Mouse (Mus musculus) thymus, adult 2 months (tissue): ENCODE results near the gene G3bp2. TPM values are rescaled to one million over a fixed set of nuclear protein-coding genes. Genes with fewer than 3 reads are reported as not detected.
A peak's percentile ranks its signal among the peaks of the same experiment; 100 is the strongest.
"Not testable (repeated sequence)": the region's sequence is repeated elsewhere in the genome, so short reads cannot be mapped to it uniquely, and the experiment has no call there.

ENCODE experiments used
- DNase-seq: peaks from one replicate; pipeline ENCODE4 v3.0.0; 2021
- H3K27ac ChIP-seq: fragments of 200-500 bp; 2 replicates; pipeline ENCODE4 v1.5.1; 2012; ENCODE audit warnings: low read length, control low read depth; ENCODE audit not compliant: control insufficient read depth, insufficient read depth
- H3K27me3 ChIP-seq: fragments of 200-500 bp; 2 replicates; pipeline ENCODE4 v1.6.1; 2012; ENCODE audit warnings: mild to moderate bottlenecking, low read length, moderate library complexity, mixed read lengths; ENCODE audit not compliant: control insufficient read depth, insufficient read depth
- H3K36me3 ChIP-seq: fragments of 200-500 bp; 2 replicates; pipeline ENCODE4 v1.6.1; 2012; ENCODE audit warnings: mild to moderate bottlenecking, low read length, moderate library complexity; ENCODE audit not compliant: control insufficient read depth, insufficient read depth
- H3K4me1 ChIP-seq: fragments of 200-500 bp; replicated peaks from 2 replicates; pipeline ENCODE4 v1.6.1; 2012; ENCODE audit warnings: low read length; ENCODE audit not compliant: control insufficient read depth, insufficient read depth
- H3K4me3 ChIP-seq: fragments of 200-500 bp; 2 replicates; pipeline ENCODE4 v1.5.1; 2012; ENCODE audit warnings: mild to moderate bottlenecking, low read length, control low read depth, moderate library complexity; ENCODE audit not compliant: control insufficient read depth, insufficient read depth
- CTCF ChIP-seq: fragments of 200-500 bp; IDR thresholded peaks from 2 replicates; pipeline ENCODE4 v1.5.1; 2012; ENCODE audit warnings: mild to moderate bottlenecking, control low read depth, low read length, moderate library complexity, borderline replicate concordance; ENCODE audit not compliant: control insufficient read depth, poor library complexity, insufficient read depth; ENCODE audit errors: extremely low read depth
- POLR2A ChIP-seq: fragments of 200-500 bp; IDR thresholded peaks from 2 replicates; pipeline ENCODE4 v1.6.1; 2012; ENCODE audit warnings: mild to moderate bottlenecking, low read length, control low read depth, moderate library complexity; ENCODE audit not compliant: control insufficient read depth, poor library complexity, insufficient read depth; ENCODE audit errors: extremely low read depth
- WGBS: fragments of 180-500 bp; shearing (Covaris S2); methylation state at CpG from one replicate; pipeline ENCODE4 v1.1.7; 2018; 5-methylcytosine and 5-hydroxymethylcytosine counted together
- polyA plus RNA-seq: library from polyadenylated mRNA; depleted of rRNA; stranded (reverse); fragments of >200 nt; gene quantifications from 2 replicates; pipeline ENCODE4 v1.2.3, GENCODE M21; 2012; rRNA removed

Gene G3bp2
- polyA plus RNA-seq, result 26.9 and 28.3 TPM in 2 replicates

GRCm38 (mm10) chr5:92083417-92084038, at the start of gene G3bp2:
Gene G3bp2 (minus strand): TSS chr5:92083719.
- TF ChIP-seq CTCF (peak; percentile 55; the same call in 1 of the 2 replicates), POLR2A (peak; percentile 96)
- under 1% methylated on average over 65 of the region's 65 CpGs for WGBS
- Histone ChIP-seq H3K27me3 (no peaks in the 10 kb centered on the region), H3K27ac (peak within 1 kb of the TSS; percentile 80), H3K36me3 (no peaks in the 10 kb centered on the region), H3K4me1 (peaks cover 6% of the 10 kb centered on the region), H3K4me3 (peak within 1 kb of the TSS; percentile 64)
- peak; percentile 99 for DNase-seq

GRCm38 (mm10) chr5:92133006-92133405, 49.5 kb upstream of the G3bp2 start:
- H3K4me1 ChIP-seq, DNase-seq, H3K27ac ChIP-seq, H3K27me3 ChIP-seq, H3K4me3 ChIP-seq, H3K36me3 ChIP-seq: not testable (repeated sequence)
- WGBS, result 92% methylated on average over 4 of the region's 4 CpGs

DNA sequence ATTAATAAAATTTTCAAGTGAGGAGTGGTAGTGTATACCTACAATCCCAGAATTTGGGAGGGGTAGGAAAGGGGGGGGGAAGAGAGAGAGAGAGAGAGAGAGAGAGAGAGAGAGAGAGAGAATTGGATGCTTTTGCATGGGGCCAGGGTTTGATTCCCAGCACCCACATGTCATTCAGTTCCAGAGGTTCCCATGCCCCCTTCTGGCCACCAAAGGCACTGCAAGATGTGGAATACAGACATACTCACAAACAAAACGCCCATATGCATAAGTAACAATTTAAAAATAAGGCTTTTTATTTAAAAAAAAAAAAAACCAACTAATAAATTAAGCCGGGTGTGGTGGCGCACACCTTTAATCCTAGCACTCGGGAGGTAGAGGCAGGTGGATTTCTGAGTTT, 48.6 kb upstream of the G3bp2 start:
- no peak overlapping the region for H3K27ac ChIP-seq

DNA sequence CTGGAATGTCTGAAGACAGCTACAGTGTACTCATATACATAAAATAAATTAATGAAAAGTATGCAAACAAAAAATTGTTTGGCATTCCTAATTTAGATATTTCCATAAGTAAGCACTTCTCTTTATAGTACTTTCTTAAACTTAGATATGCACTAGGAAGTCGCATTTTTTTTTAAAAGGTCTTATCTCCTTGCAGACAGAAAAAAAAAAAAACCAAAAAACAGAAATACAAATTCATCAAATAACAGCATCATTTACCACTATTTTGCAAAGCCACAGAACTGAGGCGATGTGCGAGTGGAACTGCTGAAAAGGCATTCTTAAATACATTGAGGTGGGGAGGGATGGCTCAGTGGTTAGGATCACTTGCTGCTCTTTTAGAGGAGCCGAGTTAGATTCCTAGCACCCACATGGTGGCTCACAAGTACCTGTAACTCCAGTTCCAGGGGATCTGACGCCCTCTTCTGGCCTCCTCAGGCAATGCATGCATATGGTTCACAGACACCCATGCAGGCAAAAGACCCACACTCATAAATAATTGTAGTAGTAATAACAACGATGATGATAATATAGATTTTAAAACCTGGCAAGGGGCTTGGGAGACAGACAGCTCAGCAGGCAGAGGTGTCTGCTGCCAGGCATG, 46.6 kb upstream of the G3bp2 start:
- no peak for DNase-seq
- WGBS, result 96% methylated on average over 6 of the region's 6 CpGs
- TF ChIP-seq CTCF, result no peak
- Histone ChIP-seq H3K36me3 (no peaks in the 10 kb centered on the region), H3K27me3 (no peaks in the 10 kb centered on the region), H3K4me3 (no peak overlapping the region), H3K27ac (no peak overlapping the region), H3K4me1 (no peaks in the 10 kb centered on the region)

More for the DNA sequence above, 48.6 kb upstream of the G3bp2 start:
- no peaks in the 10 kb centered on the region for H3K27me3 ChIP-seq
- no peak overlapping the region for H3K4me3 ChIP-seq
- TF ChIP-seq CTCF (no peak), POLR2A (no peak)
- H3K4me1 ChIP-seq, result no peaks in the 10 kb centered on the region
- H3K36me3 ChIP-seq, result no peaks in the 10 kb centered on the region
- no peak for DNase-seq
- WGBS, result 96% methylated on average over 4 of the region's 4 CpGs

- Histone ChIP-seq H3K4me3 (no peak overlapping the region), H3K36me3 (no peaks in the 10 kb centered on the region), H3K27ac (no peak overlapping the region), H3K27me3 (no peaks in the 10 kb centered on the region), H3K4me1 (no peaks in the 10 kb centered on the region)
- TF ChIP-seq POLR2A (no peak), CTCF (no peak)
- no peak for DNase-seq
- 94% methylated on average over 1 of the region's 1 CpGs for WGBS
These were observed 45.8 kb upstream of the G3bp2 start for GRCm38 (mm10) chr5:92129321-92129768.

DNA sequence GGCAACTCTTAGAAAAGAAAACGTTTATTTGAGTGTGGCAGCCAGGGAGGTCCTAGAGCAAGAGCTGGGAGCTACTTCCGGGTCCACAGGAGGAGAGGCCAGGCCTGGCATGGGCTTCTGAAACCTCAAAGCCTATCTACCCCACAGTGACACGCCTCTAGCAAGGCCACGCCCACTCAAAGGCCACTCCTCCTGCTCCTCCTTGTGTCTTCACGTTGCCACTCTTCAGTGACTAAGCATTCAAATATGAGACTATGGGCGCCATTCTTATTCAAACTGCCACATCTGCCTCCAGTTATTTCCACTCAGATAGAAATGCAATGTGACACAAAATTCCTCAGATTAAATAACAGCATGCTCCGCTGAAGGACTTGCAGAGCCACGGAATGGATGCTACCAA, 45.1 kb upstream of the G3bp2 start:
- 46% methylated on average over 8 of the region's 8 CpGs for WGBS
- Histone ChIP-seq H3K27me3 (no peaks in the 10 kb centered on the region), H3K36me3 (no peaks in the 10 kb centered on the region), H3K4me1 (no peaks in the 10 kb centered on the region), H3K27ac (no peak overlapping the region), H3K4me3 (no peak overlapping the region)
- no peak for TF ChIP-seq POLR2A
- TF ChIP-seq CTCF, result no peak
- peak; percentile 27 for DNase-seq

DNA sequence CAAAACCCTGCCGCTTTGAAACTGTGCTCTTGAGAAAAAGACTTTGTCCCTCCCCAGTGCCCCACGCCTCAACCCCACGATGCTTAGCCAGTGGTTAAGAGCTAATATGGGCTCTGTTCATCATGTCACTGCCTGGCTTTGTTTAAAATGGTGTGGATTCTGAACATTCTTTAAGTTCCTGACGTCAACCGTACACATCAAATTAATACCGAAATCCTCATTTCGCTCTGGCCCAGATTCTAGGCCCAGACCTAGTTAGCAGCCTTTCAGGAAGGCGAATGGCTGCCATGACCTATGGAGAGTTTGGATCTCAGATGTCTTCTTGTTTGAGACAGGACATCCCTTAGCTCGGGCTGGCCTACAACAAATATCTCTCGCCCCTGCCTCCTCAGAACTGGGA, 44.2 kb upstream of the G3bp2 start:
- Histone ChIP-seq H3K36me3 (no peaks in the 10 kb centered on the region), H3K27me3 (no peaks in the 10 kb centered on the region), H3K27ac (no peak overlapping the region), H3K4me1 (no peaks in the 10 kb centered on the region), H3K4me3 (no peak overlapping the region)
- DNase-seq, result no peak
- TF ChIP-seq CTCF (no peak), POLR2A (no peak)
- 94% methylated on average over 10 of the region's 10 CpGs for WGBS
